Mouse (Mus musculus) intestine, embryonic 14.5 days (tissue): ENCODE data around the gene Rhox7a. TPM values are rescaled to one million over a fixed set of nuclear protein-coding genes. Genes with fewer than 3 reads are reported as not detected.

ENCODE experiments used
- polyA plus RNA-seq: library from polyadenylated mRNA; unstranded; fragments of >200 nt; fragmentation: Nextera tagmentation; extraction: Ambion mirVana; gene quantifications from 2 replicates; pipeline ENCODE4 v1.2.1, GENCODE M21; 2014

Gene Rhox7a
- polyA plus RNA-seq, 1 experiment from 2014 or later = not detected

Other genes starting within 250 kb of the Rhox7a start
- gene Rhox4f, start 224.0 kb upstream of the Rhox7a start, polyA plus RNA-seq = not detected in 2 replicates
- not detected in 2 replicates for gene Rhox3g, start 203.1 kb upstream of the Rhox7a start, polyA plus RNA-seq
- gene Rhox2g, start 188.2 kb upstream of the Rhox7a start, polyA plus RNA-seq = not detected in 2 replicates
- not detected in 2 replicates for gene Rhox4g, start 180.4 kb upstream of the Rhox7a start, polyA plus RNA-seq
- gene Rhox3h, start 162.9 kb upstream of the Rhox7a start, polyA plus RNA-seq = not detected in 2 replicates
- gene Rhox2h, start 158.4 kb upstream of the Rhox7a start, polyA plus RNA-seq = not detected in 2 replicates
- gene Rhox5, start 26.8 kb upstream of the Rhox7a start, polyA plus RNA-seq = 3.9 and 4.0 TPM in 2 replicates
- not detected in 2 replicates for gene Rhox6, start 4.8 kb upstream of the Rhox7a start, polyA plus RNA-seq
- not detected in 2 replicates for gene Rhox8, start 47.3 kb downstream of the Rhox7a start, polyA plus RNA-seq
- not detected in 2 replicates for gene Rhox7b, start 65.5 kb downstream of the Rhox7a start, polyA plus RNA-seq
- not detected in 2 replicates for gene Rhox9, start 70.1 kb downstream of the Rhox7a start, polyA plus RNA-seq
- gene Btg1-ps1, start 187.1 kb downstream of the Rhox7a start, polyA plus RNA-seq = not detected in 2 replicates
- gene Btg1-ps2, start 211.4 kb downstream of the Rhox7a start, polyA plus RNA-seq = not detected in 2 replicates
- gene Rhox10, start 234.8 kb downstream of the Rhox7a start, polyA plus RNA-seq = not detected in 2 replicates